Mouse (Mus musculus) cerebellum, adult 2 months (tissue): ENCODE results near the gene Cd63.

Experiments used
- CTCF ChIP-seq: fragments of 200-500 bp; IDR thresholded peaks from 2 replicates; pipeline ENCODE4 v1.5.1; 2011; ENCODE audit warnings: low read depth, mild to moderate bottlenecking, control low read depth, low read length, moderate library complexity, borderline replicate concordance; ENCODE audit not compliant: insufficient read depth
- POLR2A ChIP-seq: fragments of 200-500 bp; IDR thresholded peaks from 2 replicates; pipeline ENCODE4 v1.6.1; 2011; ENCODE audit warnings: low read length, control low read depth, borderline replicate concordance; ENCODE audit not compliant: insufficient read depth

- TF ChIP-seq CTCF = no peak
- no peak for TF ChIP-seq POLR2A
Observed at GRCm38 (mm10) chr10:128866042-128866441, 34.7 kb upstream of the Cd63 start.
